Mouse (Mus musculus) limb, embryonic 14.5 days (tissue): Measurements from ENCODE around the gene 4930452B06Rik. TPM values are rescaled to one million over a fixed set of nuclear protein-coding genes. Genes with fewer than 3 reads are reported as not detected.

Experiments used
- ATAC-seq: fragments of 200-750 bp; cut with Nextera tagmentation; 2 replicates; pipeline ENCODE4 v1.8.0; 2017; ENCODE audit warnings: low read depth, moderate number of reproducible peaks, moderate TSS enrichment; ENCODE audit not compliant: low FRiP score
- DNase-seq: peaks from one replicate; pipeline ENCODE4 v3.0.0-alpha.2; 2015; ENCODE audit warnings: low spot score
- H3K27ac ChIP-seq: fragments of 300-500 bp; sonication (generic); replicated peaks from 2 replicates; pipeline ENCODE4 v1.5.1; 2014; ENCODE audit warnings: low read depth, mild to moderate bottlenecking, low read length, moderate library complexity, mixed read lengths
- H3K27me3 ChIP-seq: fragments of 300-500 bp; sonication (generic); 2 replicates; pipeline ENCODE4 v1.6.1; 2014; ENCODE audit warnings: low read length, mixed read lengths; ENCODE audit not compliant: control insufficient read depth, insufficient read depth
- H3K36me3 ChIP-seq: fragments of 300-500 bp; sonication (generic); 2 replicates; pipeline ENCODE4 v1.6.1; 2014; ENCODE audit warnings: mild to moderate bottlenecking, low read length, moderate library complexity, mixed read lengths; ENCODE audit not compliant: control insufficient read depth, insufficient read depth
- H3K4me1 ChIP-seq: fragments of 300-500 bp; sonication (generic); 2 replicates; pipeline ENCODE4 v1.6.1; 2014; ENCODE audit warnings: antibody characterized with exemption, low read length, mixed read lengths; ENCODE audit not compliant: control insufficient read depth, insufficient read depth
- H3K4me2 ChIP-seq: fragments of 300-500 bp; sonication (generic); replicated peaks from 2 replicates; pipeline ENCODE4 v1.6.1; 2014; ENCODE audit warnings: low read depth, mild to moderate bottlenecking, low read length, moderate library complexity; ENCODE audit not compliant: severe bottlenecking
- H3K4me3 ChIP-seq: fragments of 300-500 bp; sonication (generic); replicated peaks from 2 replicates; pipeline ENCODE4 v1.5.1; 2014; ENCODE audit warnings: low read length
- H3K9ac ChIP-seq: fragments of 300-500 bp; sonication (generic); 2 replicates; pipeline ENCODE4 v1.6.1; 2014; ENCODE audit warnings: mild to moderate bottlenecking, low read depth, low read length, moderate library complexity; ENCODE audit not compliant: severe bottlenecking
- H3K9me3 ChIP-seq: fragments of 300-500 bp; sonication (generic); 2 replicates; pipeline ENCODE4 v1.6.1; 2016; ENCODE audit warnings: low read length; ENCODE audit not compliant: control insufficient read depth
- POLR2A ChIP-seq: fragments of 200-500 bp; IDR thresholded peaks from 2 replicates; pipeline ENCODE4 v1.8.0; 2012; ENCODE audit warnings: inconsistent platforms, mild to moderate bottlenecking, moderate library complexity, borderline replicate concordance; ENCODE audit not compliant: insufficient read depth, insufficient read length; ENCODE audit errors: extremely low read depth
- WGBS: fragments of 180-500 bp; shearing (Covaris S2); extraction: QIAGEN DNeasy Blood & Tissue Kit; methylation state at CpG from one replicate; pipeline ENCODE4 v1.1.7; 2014; 5-methylcytosine and 5-hydroxymethylcytosine counted together
- polyA plus RNA-seq, 2 experiments: library from polyadenylated mRNA; depleted of rRNA in 1 of 2; stranded (reverse) in 1 of 2; unstranded in 1 of 2; fragments of >200 nt; fragmentation: Nextera tagmentation in 1 of 2; extraction: Ambion mirVana in 1 of 2; gene quantifications; 2 replicates each; pipeline versions ENCODE4 v1.2.1 to v1.2.3; 2012 to 2014

4930452B06Rik gene
- polyA plus RNA-seq, 2 experiments = 2.7 to 5.0 TPM

GRCm38 (mm10) chr14:8679896-8680295 lies 13.9 kb upstream of the 4930452B06Rik start:
- Histone ChIP-seq H3K4me2 (no peak overlapping the region), H3K36me3 (no peaks in the 10 kb centered on the region), H3K9me3 (no peaks in the 10 kb centered on the region), H3K4me3 (no peak overlapping the region), H3K9ac (no peak overlapping the region), H3K4me1 (no peaks in the 10 kb centered on the region), H3K27ac (no peak overlapping the region), H3K27me3 (no peaks in the 10 kb centered on the region)
- ATAC-seq (no peak), DNase-seq (no peak)
- no peak for TF ChIP-seq POLR2A
- 91% methylated on average over 4 of the region's 4 CpGs for WGBS

GRCm38 (mm10) chr14:8660359-8660758 lies 5.7 kb downstream of the 4930452B06Rik start:
- DNase-seq (no peak), ATAC-seq (no peak)
- Histone ChIP-seq H3K27ac (no peak overlapping the region), H3K4me2 (no peak overlapping the region), H3K9ac (no peak overlapping the region), H3K9me3 (no peaks in the 10 kb centered on the region), H3K4me3 (no peak overlapping the region), H3K36me3 (no peaks in the 10 kb centered on the region), H3K4me1 (no peaks in the 10 kb centered on the region), H3K27me3 (no peaks in the 10 kb centered on the region)
- no peak for TF ChIP-seq POLR2A

- WGBS = 60% methylated on average over 9 of the region's 9 CpGs
- Histone ChIP-seq H3K4me1 (no peaks in the 10 kb centered on the region), H3K27me3 (no peaks in the 10 kb centered on the region), H3K9ac (no peak overlapping the region), H3K36me3 (no peaks in the 10 kb centered on the region), H3K27ac (no peak overlapping the region), H3K4me3 (no peak overlapping the region), H3K9me3 (no peaks in the 10 kb centered on the region), H3K4me2 (no peak overlapping the region)
- DNase-seq = peak; percentile 30
- TF ChIP-seq POLR2A = no peak
- no peak for ATAC-seq
Measured at GRCm38 (mm10) chr14:8641650-8642279, 24.3 kb downstream of the 4930452B06Rik start.

- 71% methylated on average over 6 of the region's 6 CpGs for WGBS
- H3K4me1 ChIP-seq = no peaks in the 10 kb centered on the region
- ATAC-seq (no peak), DNase-seq (no peak)
- no peaks in the 10 kb centered on the region for H3K27me3 ChIP-seq
- H3K9ac ChIP-seq = no peak overlapping the region
- TF ChIP-seq POLR2A = no peak
- H3K9me3 ChIP-seq = no peaks in the 10 kb centered on the region
- no peaks in the 10 kb centered on the region for H3K36me3 ChIP-seq
- no peak overlapping the region for H3K4me3 ChIP-seq
- no peak overlapping the region for H3K4me2 ChIP-seq
- no peak overlapping the region for H3K27ac ChIP-seq
Measured at GRCm38 (mm10) chr14:8632211-8632610, 33.8 kb downstream of the 4930452B06Rik start.

- WGBS = 86% methylated on average over 5 of the region's 5 CpGs
- no peak for TF ChIP-seq POLR2A
- Histone ChIP-seq H3K9ac (no peak overlapping the region), H3K27ac (no peak overlapping the region), H3K27me3 (no peaks in the 10 kb centered on the region), H3K4me3 (no peak overlapping the region), H3K4me2 (no peak overlapping the region), H3K9me3 (no peaks in the 10 kb centered on the region), H3K36me3 (no peaks in the 10 kb centered on the region), H3K4me1 (no peaks in the 10 kb centered on the region)
- DNase-seq (no peak), ATAC-seq (no peak)
Measured at GRCm38 (mm10) chr14:8628406-8628805, 37.6 kb downstream of the 4930452B06Rik start.
